Mouse (Mus musculus) forebrain, embryonic 15.5 days (tissue): ENCODE measurements at regions not wholly inside any gene's neighbourhood (a gene's known extent, or its start where the extent isn't known, plus 50 kb on each side); places are given as distances from the start of the nearest gene placed in this dataset.

Experiments used
- ATAC-seq: fragments of 200-750 bp; cut with Nextera tagmentation; replicated peaks from 2 replicates; pipeline ENCODE4 v1.8.0; 2017; ENCODE audit warnings: mild to moderate bottlenecking, moderate TSS enrichment, moderate library complexity
- H3K27ac ChIP-seq: fragments of 300-500 bp; sonication (generic); replicated peaks from 2 replicates; pipeline ENCODE4 v1.5.1; 2015; ENCODE audit warnings: mild to moderate bottlenecking, inconsistent platforms
- H3K27me3 ChIP-seq: fragments of 300-500 bp; sonication (generic); 2 replicates; pipeline ENCODE4 v1.6.1; 2015; ENCODE audit warnings: inconsistent platforms
- H3K36me3 ChIP-seq: fragments of 300-500 bp; sonication (generic); 2 replicates; pipeline ENCODE4 v1.6.1; 2015; ENCODE audit warnings: mild to moderate bottlenecking, inconsistent platforms
- H3K4me1 ChIP-seq: fragments of 300-500 bp; sonication (generic); 2 replicates; pipeline ENCODE4 v1.6.1; 2015; ENCODE audit warnings: inconsistent platforms
- H3K4me2 ChIP-seq: fragments of 300-500 bp; sonication (generic); replicated peaks from 2 replicates; pipeline ENCODE4 v1.6.1; 2015; ENCODE audit warnings: mild to moderate bottlenecking, inconsistent platforms
- H3K4me3 ChIP-seq: fragments of 300-500 bp; sonication (generic); 2 replicates; pipeline ENCODE4 v1.5.1; 2015; ENCODE audit warnings: mild to moderate bottlenecking, inconsistent platforms
- H3K9ac ChIP-seq: fragments of 300-500 bp; sonication (generic); replicated peaks from 2 replicates; pipeline ENCODE4 v1.6.1; 2015; ENCODE audit warnings: mild to moderate bottlenecking, inconsistent platforms
- H3K9me3 ChIP-seq: fragments of 300-500 bp; sonication (generic); 2 replicates; pipeline ENCODE4 v1.6.1; 2016; ENCODE audit warnings: inconsistent platforms
- WGBS: fragments of 180-500 bp; shearing (Covaris S2); methylation state at CpG from one replicate; pipeline ENCODE4 v1.1.7; 2015; ENCODE audit warnings: mixed read lengths; 5-methylcytosine and 5-hydroxymethylcytosine counted together

DNA sequence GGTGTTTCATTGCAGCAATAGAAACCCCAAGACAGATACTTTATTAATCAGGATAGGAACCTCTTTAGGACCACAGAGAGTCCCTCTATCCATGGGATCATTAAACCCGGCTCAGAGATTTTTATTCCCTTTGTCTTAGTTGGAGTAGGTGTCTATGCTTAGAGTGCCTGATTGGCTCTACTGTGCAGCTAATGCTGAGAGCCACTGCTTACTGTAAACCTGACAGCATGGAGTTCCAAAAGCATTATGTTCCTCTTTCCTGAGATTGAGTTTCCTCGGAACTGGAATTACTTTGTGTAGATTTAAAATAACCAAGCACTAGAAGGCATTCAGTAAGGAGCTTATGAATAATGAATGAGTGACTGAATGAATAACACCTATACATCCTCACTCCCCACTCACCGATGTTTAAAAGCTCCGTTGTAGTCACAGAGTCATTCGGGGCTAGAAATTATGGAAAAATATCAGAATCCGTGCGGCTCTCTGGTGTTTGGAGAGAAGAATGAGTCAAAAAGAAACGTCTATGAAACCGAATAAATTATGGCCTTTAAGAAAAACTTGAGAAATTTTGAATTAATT lies 200.8 kb downstream of the Gm5426 start:
- ATAC-seq = 0 out of 2 replicates have a peak, but pooled peaks have one; percentile 26

DNA sequence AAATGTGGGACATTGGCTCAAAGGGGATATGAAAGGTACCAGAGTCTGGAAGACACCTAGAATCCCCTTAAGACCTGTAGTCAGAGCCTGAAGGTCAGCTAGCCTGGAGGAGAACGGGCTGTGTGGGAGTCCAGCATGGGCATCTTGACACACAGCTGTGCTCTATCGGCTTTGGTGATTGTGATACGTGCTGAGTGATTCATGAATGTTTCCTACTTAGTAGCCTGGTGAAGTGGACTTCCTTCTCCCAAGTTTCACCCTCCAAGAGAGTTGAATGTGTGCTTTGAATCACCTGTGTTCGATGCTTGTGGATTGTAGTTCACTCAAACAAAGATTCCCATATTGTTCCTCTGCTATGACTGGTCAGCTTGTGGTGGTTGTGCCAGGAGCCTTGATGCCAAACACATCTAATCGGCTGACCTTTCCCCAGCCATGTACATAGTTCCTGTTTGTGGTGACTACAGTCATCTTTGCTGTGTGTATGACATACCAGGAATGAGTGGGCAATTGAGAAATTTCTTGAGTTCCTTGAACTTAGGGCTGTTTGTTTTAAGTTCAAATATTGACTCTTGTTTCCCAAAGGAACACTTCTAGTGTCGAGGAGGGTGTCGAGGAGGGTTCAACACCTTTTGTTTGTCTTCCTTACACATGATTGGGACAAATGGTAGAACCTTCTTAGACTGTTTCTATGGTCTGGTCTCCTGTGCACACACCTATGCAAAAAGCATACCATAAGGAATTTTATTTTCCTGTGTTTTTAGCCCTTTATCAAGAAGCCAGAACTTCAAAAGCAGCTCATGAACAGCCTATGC lies 201.6 kb downstream of the Gm5426 start:
- H3K9ac ChIP-seq = no peak overlapping the region
- H3K4me2 ChIP-seq = no peak overlapping the region
- H3K27me3 ChIP-seq = no peaks in the 10 kb centered on the region
- no peaks in the 10 kb centered on the region for H3K9me3 ChIP-seq
- peak overlapping the region; percentile 40; the same call in 1 of the 2 replicates for H3K27ac ChIP-seq
- ATAC-seq = no peak
- WGBS = 81% methylated on average over 7 of the region's 7 CpGs
- H3K4me1 ChIP-seq = peaks cover 5% of the 10 kb centered on the region; the same call in 1 of the 2 replicates
- no peaks in the 10 kb centered on the region for H3K36me3 ChIP-seq
- H3K4me3 ChIP-seq = no peak overlapping the region

More for the DNA sequence above, 200.8 kb downstream of the Gm5426 start:
- no peak overlapping the region for H3K9ac ChIP-seq
- H3K9me3 ChIP-seq = no peaks in the 10 kb centered on the region
- H3K4me1 ChIP-seq = peaks cover 5% of the 10 kb centered on the region; the same call in 1 of the 2 replicates
- no peaks in the 10 kb centered on the region for H3K36me3 ChIP-seq
- H3K4me3 ChIP-seq = no peak overlapping the region
- no peaks in the 10 kb centered on the region for H3K27me3 ChIP-seq
- WGBS = 25% methylated on average over 9 of the region's 9 CpGs
- H3K4me2 ChIP-seq = no peak overlapping the region
- H3K27ac ChIP-seq = 0 out of 2 replicates have a peak overlapping the region, but pooled peaks have one; percentile 40

DNA sequence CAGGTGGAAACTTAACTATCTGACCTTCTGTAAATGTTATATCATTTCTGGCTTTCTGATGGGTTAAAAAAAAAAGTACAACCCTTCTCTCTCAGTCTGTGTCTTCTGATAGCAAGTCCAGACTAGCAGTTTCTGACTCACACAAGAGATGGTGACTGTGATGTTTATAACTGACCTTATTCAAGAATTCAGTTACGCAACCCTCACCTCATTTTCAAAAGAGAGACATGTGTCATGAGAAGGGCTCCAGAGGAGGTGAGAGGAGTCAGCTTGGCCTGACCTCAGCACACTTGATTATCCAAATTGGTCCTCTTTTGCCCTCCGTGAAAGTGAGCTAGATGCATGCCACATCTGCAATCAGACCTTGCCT lies 202.2 kb downstream of the Gm5426 start:
- Histone ChIP-seq H3K9me3 (no peaks in the 10 kb centered on the region), H3K27ac (no peak overlapping the region), H3K36me3 (no peaks in the 10 kb centered on the region), H3K4me1 (peaks cover 5% of the 10 kb centered on the region; the same call in 1 of the 2 replicates), H3K27me3 (no peaks in the 10 kb centered on the region), H3K4me3 (no peak overlapping the region), H3K4me2 (no peak overlapping the region), H3K9ac (no peak overlapping the region)
- 98% methylated on average over 2 of the region's 2 CpGs for WGBS
- ATAC-seq = no peak

DNA sequence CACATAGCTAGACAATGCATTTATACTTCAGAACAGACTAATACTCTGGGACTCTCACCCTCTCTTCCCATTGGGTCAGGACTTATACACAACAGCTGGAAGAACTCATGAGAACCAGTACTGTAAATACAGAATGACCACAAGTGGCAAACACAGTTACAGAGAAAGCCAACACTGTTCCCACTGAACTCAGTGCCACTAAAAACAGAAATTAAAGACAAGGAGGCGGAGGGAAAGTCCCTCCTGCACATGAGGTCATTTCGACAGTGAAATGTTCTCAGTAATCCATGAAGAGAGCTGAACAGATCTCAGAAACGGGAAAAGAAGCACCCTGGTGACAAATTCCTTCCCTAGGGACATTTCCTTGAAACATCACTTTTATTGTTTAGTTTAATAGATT lies 206.1 kb downstream of the Gm5426 start:
- Histone ChIP-seq H3K9me3 (no peaks in the 10 kb centered on the region), H3K27ac (no peak overlapping the region), H3K9ac (no peak overlapping the region), H3K4me3 (no peak overlapping the region), H3K4me1 (peaks cover 3% of the 10 kb centered on the region; the same call in 1 of the 2 replicates), H3K4me2 (no peak overlapping the region), H3K27me3 (no peaks in the 10 kb centered on the region), H3K36me3 (no peaks in the 10 kb centered on the region)
- ATAC-seq = no peak
- WGBS = 71% methylated on average over 3 of the region's 3 CpGs

DNA sequence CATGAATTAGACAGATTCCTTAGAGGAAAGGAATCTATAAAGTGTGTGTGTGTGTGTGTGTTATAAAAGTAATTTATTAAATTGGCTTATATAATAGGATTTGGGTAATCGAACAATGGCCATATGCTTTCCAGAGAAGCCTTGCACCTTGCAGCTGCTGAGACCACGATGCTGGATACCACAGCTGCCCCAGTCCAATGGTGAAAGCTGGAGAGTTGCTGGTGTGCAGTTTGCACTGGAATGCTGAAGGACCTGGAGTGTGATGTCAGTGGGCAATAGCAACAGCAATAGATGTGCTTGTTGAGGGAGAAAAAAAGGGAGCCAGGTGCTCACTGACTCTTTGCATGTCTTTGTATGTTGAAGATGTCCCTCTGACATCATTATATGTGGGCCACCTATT lies 207.3 kb downstream of the Gm5426 start:
- no peaks in the 10 kb centered on the region for H3K9me3 ChIP-seq
- H3K27ac ChIP-seq = no peak overlapping the region
- no peaks in the 10 kb centered on the region for H3K4me1 ChIP-seq
- no peak overlapping the region for H3K9ac ChIP-seq
- H3K4me3 ChIP-seq = no peak overlapping the region
- whole genome bisulfite sequencing = 91% methylated on average over 2 of the region's 2 CpGs
- ATAC-seq = no peak
- no peaks in the 10 kb centered on the region for H3K36me3 ChIP-seq
- no peak overlapping the region for H3K4me2 ChIP-seq
- H3K27me3 ChIP-seq = no peaks in the 10 kb centered on the region

DNA sequence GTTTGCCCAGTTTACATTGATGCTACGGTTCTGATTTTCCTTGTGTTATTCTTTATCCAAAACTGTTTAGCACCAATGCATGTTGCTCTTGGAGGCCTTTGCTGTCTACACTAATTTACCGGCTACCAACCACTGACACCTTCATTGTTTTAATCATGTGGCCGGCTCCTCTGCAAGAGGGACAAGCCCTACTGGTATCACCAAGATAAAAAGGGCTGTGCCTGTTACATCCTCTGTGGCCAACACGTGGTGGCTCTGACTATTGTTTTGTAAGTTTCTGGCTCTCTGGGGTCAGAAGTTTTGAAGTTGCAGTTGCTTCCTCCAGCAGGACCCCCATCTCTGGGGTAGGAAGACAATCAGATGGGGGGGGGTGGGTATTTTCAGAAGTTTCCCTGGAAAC lies 214.3 kb downstream of the Gm5426 start:
- ATAC-seq = no peak
- no peaks in the 10 kb centered on the region for H3K9me3 ChIP-seq
- H3K36me3 ChIP-seq = no peaks in the 10 kb centered on the region
- no peak overlapping the region for H3K9ac ChIP-seq
- 80% methylated on average over 4 of the region's 4 CpGs for WGBS
- no peaks in the 10 kb centered on the region for H3K27me3 ChIP-seq
- no peak overlapping the region for H3K27ac ChIP-seq
- H3K4me2 ChIP-seq = no peak overlapping the region
- no peaks in the 10 kb centered on the region for H3K4me1 ChIP-seq
- H3K4me3 ChIP-seq = no peak overlapping the region

DNA sequence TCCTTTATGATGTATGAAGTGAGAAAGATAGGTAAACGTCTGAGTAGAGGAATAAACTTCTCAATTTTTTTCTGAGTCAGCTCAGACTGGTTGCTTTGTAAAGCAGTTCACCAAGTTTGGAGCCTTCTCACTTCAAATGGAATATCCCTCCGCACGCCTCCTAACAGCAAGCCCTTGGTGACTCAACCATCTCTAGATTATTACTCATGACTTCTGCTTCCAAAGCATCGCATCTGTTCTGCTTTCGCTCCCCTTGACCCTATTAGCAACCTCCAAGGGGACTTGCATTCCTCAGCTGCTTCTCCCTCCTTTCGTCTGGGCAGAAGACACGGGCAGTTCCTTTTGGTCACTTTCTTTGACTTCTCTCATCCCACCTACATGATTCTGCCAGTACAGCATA lies 214.9 kb downstream of the Gm5426 start:
- Histone ChIP-seq H3K27ac (no peak overlapping the region), H3K4me1 (no peaks in the 10 kb centered on the region), H3K9ac (no peak overlapping the region), H3K9me3 (no peaks in the 10 kb centered on the region), H3K36me3 (no peaks in the 10 kb centered on the region), H3K4me3 (no peak overlapping the region), H3K4me2 (no peak overlapping the region), H3K27me3 (no peaks in the 10 kb centered on the region)
- no peak for ATAC-seq
- WGBS = 91% methylated on average over 7 of the region's 7 CpGs

DNA sequence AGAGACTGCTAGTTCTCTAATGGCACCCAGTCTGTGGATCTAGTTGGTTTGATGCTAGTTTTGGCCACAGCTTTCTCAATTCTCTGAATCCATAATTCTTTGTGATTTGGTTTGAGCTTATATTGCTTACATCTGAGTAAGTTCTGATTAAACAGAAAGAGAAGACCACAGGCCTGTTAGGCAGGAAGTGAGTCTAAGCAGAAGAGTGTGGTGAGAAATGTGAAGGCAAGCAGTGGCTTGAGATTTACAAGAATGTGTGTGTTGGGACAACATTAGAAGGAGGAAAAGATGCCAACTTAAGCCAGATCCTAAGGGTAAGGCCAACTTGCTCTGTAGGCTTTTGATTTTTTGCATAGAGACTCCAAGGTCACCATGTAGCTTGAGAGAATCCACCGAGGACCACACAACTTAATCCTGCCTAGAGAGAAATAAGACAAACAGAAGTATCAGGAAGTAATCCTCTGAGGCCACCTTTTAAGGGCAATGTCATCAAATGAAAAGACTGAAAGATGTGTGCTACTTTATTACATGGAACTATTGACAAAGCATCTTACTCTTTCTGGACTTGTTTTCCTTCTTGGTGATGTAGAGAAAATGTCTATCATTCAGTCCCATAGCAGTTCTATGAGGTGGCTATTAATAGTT lies 220.7 kb downstream of the Gm5426 start:
- no peak overlapping the region for H3K27ac ChIP-seq
- H3K4me1 ChIP-seq = no peaks in the 10 kb centered on the region
- H3K9ac ChIP-seq = no peak overlapping the region
- H3K36me3 ChIP-seq = no peaks in the 10 kb centered on the region
- no peak overlapping the region for H3K4me3 ChIP-seq
- no peaks in the 10 kb centered on the region for H3K27me3 ChIP-seq
- 97% methylated on average over 1 of the region's 1 CpGs for WGBS
- H3K4me2 ChIP-seq = no peak overlapping the region
- ATAC-seq = no peak
- no peaks in the 10 kb centered on the region for H3K9me3 ChIP-seq

DNA sequence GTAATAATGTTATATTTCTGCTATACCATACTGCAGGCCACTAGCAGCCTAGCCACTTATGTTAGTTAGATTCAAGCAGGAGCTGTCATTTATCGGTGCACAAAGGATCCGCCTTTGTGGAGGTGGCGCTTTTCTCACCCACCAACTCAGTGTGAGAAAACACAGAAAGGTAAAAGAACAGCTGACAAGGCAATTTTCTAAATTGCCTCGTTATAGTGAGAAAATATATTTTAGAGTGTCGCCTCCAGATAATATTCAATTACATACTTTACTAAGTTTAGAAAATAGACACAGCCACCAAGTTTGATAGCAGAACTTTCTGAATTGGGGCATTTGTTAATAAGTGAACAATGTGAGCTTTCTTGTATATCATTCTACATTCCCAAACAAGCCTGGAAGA lies 221.2 kb downstream of the Gm5426 start:
- no peak overlapping the region for H3K27ac ChIP-seq
- no peaks in the 10 kb centered on the region for H3K4me1 ChIP-seq
- 58% methylated on average over 5 of the region's 5 CpGs for WGBS
- H3K9ac ChIP-seq = no peak overlapping the region
- H3K27me3 ChIP-seq = no peaks in the 10 kb centered on the region
- H3K4me2 ChIP-seq = no peak overlapping the region
- no peaks in the 10 kb centered on the region for H3K36me3 ChIP-seq
- no peak overlapping the region for H3K4me3 ChIP-seq
- no peaks in the 10 kb centered on the region for H3K9me3 ChIP-seq
- no peak for ATAC-seq

DNA sequence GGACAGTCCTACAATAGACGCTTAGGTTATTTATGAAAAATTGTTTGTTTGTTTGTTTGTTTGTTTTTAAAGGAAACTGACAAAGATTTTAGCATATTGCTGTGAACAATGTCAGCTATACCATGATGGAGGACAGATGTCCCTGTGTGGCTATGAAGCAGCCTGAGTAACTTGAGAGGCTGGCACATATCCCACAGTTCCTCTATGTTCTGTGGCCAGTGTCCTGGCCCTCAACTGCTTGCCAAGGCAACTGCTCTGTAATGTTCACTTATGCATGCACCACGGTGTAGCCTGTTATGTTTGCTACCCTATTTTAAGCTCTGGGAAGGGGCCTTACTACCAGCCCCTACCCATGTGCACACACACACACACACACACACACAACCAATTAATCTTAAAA lies 222.6 kb downstream of the Gm5426 start:
- ATAC-seq = no peak
- Histone ChIP-seq H3K4me1 (no peaks in the 10 kb centered on the region), H3K36me3 (no peaks in the 10 kb centered on the region), H3K4me3 (no peak overlapping the region), H3K9me3 (no peaks in the 10 kb centered on the region), H3K9ac (no peak overlapping the region), H3K27me3 (no peaks in the 10 kb centered on the region), H3K27ac (no peak overlapping the region), H3K4me2 (no peak overlapping the region)
- WGBS = 82% methylated on average over 2 of the region's 2 CpGs

DNA sequence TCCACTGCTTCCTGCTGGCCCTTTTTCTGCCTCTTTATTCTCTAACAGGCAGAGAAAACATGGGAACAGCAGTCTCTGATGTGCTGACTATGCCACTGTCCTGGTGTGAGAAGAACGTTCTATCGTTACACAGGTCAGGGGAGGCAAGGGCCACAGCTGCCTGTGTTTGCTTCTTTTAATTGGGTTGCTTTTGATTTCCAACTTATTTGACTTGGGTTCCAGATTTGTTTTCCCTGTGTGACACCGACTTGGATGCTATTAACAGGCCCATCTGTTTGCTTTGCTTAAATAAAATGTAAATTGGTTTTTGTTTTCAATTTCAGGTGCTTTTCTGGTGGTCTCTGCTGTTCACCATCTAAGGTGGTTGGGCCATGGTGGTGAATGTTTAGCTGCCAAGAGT lies 225.8 kb downstream of the Gm5426 start:
- peak; percentile 41; the same call in 1 of the 2 replicates for ATAC-seq
- no peaks in the 10 kb centered on the region for H3K9me3 ChIP-seq
- H3K4me1 ChIP-seq = no peaks in the 10 kb centered on the region
- H3K9ac ChIP-seq = no peak overlapping the region
- H3K4me3 ChIP-seq = no peak overlapping the region
- no peak overlapping the region for H3K4me2 ChIP-seq
- H3K36me3 ChIP-seq = no peaks in the 10 kb centered on the region
- 37% methylated on average over 3 of the region's 3 CpGs for WGBS
- no peaks in the 10 kb centered on the region for H3K27me3 ChIP-seq
- no peak overlapping the region for H3K27ac ChIP-seq

DNA sequence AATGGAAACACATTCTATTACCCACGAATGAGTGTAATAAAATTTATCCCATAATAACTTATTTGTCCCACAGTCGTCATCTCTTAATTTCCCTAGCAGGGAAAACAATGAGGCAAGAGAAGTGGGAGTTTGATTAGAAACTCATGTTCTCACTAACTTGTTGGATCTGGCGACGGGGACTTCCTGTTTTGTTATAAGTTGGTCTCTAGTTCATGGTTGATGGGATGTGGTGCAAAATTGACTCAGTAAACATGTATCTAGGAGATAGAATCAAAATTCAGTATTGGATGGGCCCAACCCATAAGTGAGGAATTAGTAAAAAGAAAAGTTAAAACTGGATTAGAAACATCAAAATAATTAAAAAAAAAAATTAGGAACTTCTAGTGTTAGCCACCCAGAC lies 227.5 kb downstream of the Gm5426 start:
- 88% methylated on average over 4 of the region's 4 CpGs for WGBS
- H3K27ac ChIP-seq = no peak overlapping the region
- no peak overlapping the region for H3K4me3 ChIP-seq
- ATAC-seq = no peak
- H3K4me2 ChIP-seq = no peak overlapping the region
- H3K9me3 ChIP-seq = no peaks in the 10 kb centered on the region
- no peaks in the 10 kb centered on the region for H3K27me3 ChIP-seq
- no peaks in the 10 kb centered on the region for H3K4me1 ChIP-seq
- no peak overlapping the region for H3K9ac ChIP-seq
- H3K36me3 ChIP-seq = no peaks in the 10 kb centered on the region
